Mouse (Mus musculus): ENCODE data around the gene Azin2.

GRCm38 (mm10) chr4:128896667-128897066 is 65.6 kb downstream of the Azin2 start:
- no peak for TF ChIP-seq CTCF (IDR thresholded peaks at IDR 0.05; ENCODE audit: extremely low read depth, insufficient read depth, insufficient read length, insufficient replicate concordance)
- TF ChIP-seq POLR2A (IDR thresholded peaks at IDR 0.05; ENCODE audit: low read depth, low read length): no peak
